Mouse (Mus musculus): ENCODE measurements at regions not wholly inside any gene's neighbourhood (a gene's known extent, or its start where the extent isn't known, plus 50 kb on each side); places are given as distances from the start of the nearest gene placed in this dataset.

- DNase-seq: no peak
Measured at GRCm38 (mm10) chr6:47354515-47354914, 98.7 kb upstream of the Cul1 start.

GRCm38 (mm10) chr6:47355500-47355899, 97.7 kb upstream of the Cul1 start:
- no peak for DNase-seq

GRCm38 (mm10) chr6:47356500-47356899, 96.7 kb upstream of the Cul1 start:
- DNase-seq: no peak

GRCm38 (mm10) chr6:47358686-47359085, 94.5 kb upstream of the Cul1 start:
- peak in 1 of 2 experiments; percentile 46 for DNase-seq

- no peak for DNase-seq
Measured at GRCm38 (mm10) chr6:47364002-47364401, 89.2 kb upstream of the Cul1 start.

GRCm38 (mm10) chr6:47364556-47364955, 88.6 kb upstream of the Cul1 start:
- DNase-seq: no peak

GRCm38 (mm10) chr6:47365651-47366645, 87.2 kb upstream of the Cul1 start:
- peak in 1 of 2 experiments; percentile 61 for DNase-seq

- DNase-seq: no peak
Measured at GRCm38 (mm10) chr6:47367461-47367860, 85.7 kb upstream of the Cul1 start.

- DNase-seq: no peak
Measured at GRCm38 (mm10) chr6:47375705-47376104, 77.5 kb upstream of the Cul1 start.

- no peak for DNase-seq
Measured at GRCm38 (mm10) chr6:47381451-47381850, 71.7 kb upstream of the Cul1 start.

GRCm38 (mm10) chr6:47386550-47386949, 66.6 kb upstream of the Cul1 start:
- no peak for DNase-seq

- DNase-seq: no peak
Measured at GRCm38 (mm10) chr6:47389908-47390307, 63.3 kb upstream of the Cul1 start.

GRCm38 (mm10) chr6:47390436-47391002, 62.7 kb upstream of the Cul1 start:
- peak; percentile 16 to 53 for DNase-seq

GRCm38 (mm10) chr6:47391014-47391802, 62.0 kb upstream of the Cul1 start:
- no peak for DNase-seq

GRCm38 (mm10) chr6:47395465-47396337, 57.5 kb upstream of the Cul1 start:
- DNase-seq: peak in 1 of 2 experiments; percentile 62

Data from lung, postnatal 4 days (tissue).